Mouse (Mus musculus): ENCODE results near the gene Ipo9. TPM values are rescaled to one million over a fixed set of nuclear protein-coding genes. Genes with fewer than 3 reads are reported as not detected.

The Ipo9 gene
- polyA plus RNA-seq, 2 experiments: 19.4 to 26.6 TPM

GRCm38 (mm10) chr1:135462304-135462703 lies 32.0 kb upstream of the Ipo9 start:
- no peak for ATAC-seq (ENCODE audit: insufficient read depth)
- no peak overlapping the region for H3K4me3 ChIP-seq (ENCODE audit: insufficient read depth in 1 of 2, low read depth in 2 of 2, low read length in 2 of 2)
- no peak overlapping the region for H3K27ac ChIP-seq
- H3K4me1 ChIP-seq (replicated peaks; ENCODE audit: control insufficient read depth in 2 of 2, insufficient read depth in 2 of 2, low read length in 1 of 2): no peaks in the 10 kb centered on the region
- no peak overlapping the region for H3K4me2 ChIP-seq (ENCODE audit: low read depth)
- H3K36me3 ChIP-seq (replicated peaks; ENCODE audit: control insufficient read depth, insufficient read depth, low read depth): no peaks in the 10 kb centered on the region
- DNase-seq (ENCODE audit: low read depth in 3 of 3, low spot score in 3 of 3): no peak
- no peak for TF ChIP-seq EP300 (IDR thresholded peaks at IDR 0.05; ENCODE audit: low read depth)
- TF ChIP-seq CTCF (IDR thresholded peaks at IDR 0.05; ENCODE audit: low read depth): no peak
- H3K9me3 ChIP-seq (ENCODE audit: control insufficient read depth, low read length): no peaks in the 10 kb centered on the region
- H3K27me3 ChIP-seq (ENCODE audit: control insufficient read depth, insufficient read depth, low read length): no peaks in the 10 kb centered on the region
- 62% methylated on average over 4 of the region's 4 CpGs for WGBS (ENCODE audit: insufficient replicate concordance)
- H3K9ac ChIP-seq (replicated peaks): no peak overlapping the region

- no peaks in the 10 kb centered on the region for H3K27me3 ChIP-seq (ENCODE audit: control insufficient read depth, insufficient read depth, low read length)
- H3K36me3 ChIP-seq (replicated peaks; ENCODE audit: control insufficient read depth, insufficient read depth, low read depth): no peaks in the 10 kb centered on the region
- H3K9me3 ChIP-seq (ENCODE audit: control insufficient read depth, low read length): no peaks in the 10 kb centered on the region
- H3K4me3 ChIP-seq (ENCODE audit: insufficient read depth in 1 of 2, low read depth in 2 of 2, low read length in 2 of 2): no peak overlapping the region
- H3K4me2 ChIP-seq (ENCODE audit: low read depth): no peak overlapping the region
- no peaks in the 10 kb centered on the region for H3K4me1 ChIP-seq (replicated peaks; ENCODE audit: control insufficient read depth in 2 of 2, insufficient read depth in 2 of 2, low read length in 1 of 2)
- no peak overlapping the region for H3K9ac ChIP-seq (replicated peaks)
- no peak for DNase-seq (ENCODE audit: low read depth in 3 of 3, low spot score in 3 of 3)
- 66% methylated on average over 3 of the region's 3 CpGs for WGBS (ENCODE audit: insufficient replicate concordance)
- ATAC-seq (ENCODE audit: insufficient read depth): no peak
- peak; percentile 84 for TF ChIP-seq CTCF (IDR thresholded peaks at IDR 0.05; ENCODE audit: low read depth)
- TF ChIP-seq EP300 (IDR thresholded peaks at IDR 0.05; ENCODE audit: low read depth): no peak
- H3K27ac ChIP-seq: no peak overlapping the region
These were observed 30.9 kb upstream of the Ipo9 start for GRCm38 (mm10) chr1:135461097-135461730.

- Histone ChIP-seq H3K27ac (no peak overlapping the region), H3K36me3 (replicated peaks; ENCODE audit: control insufficient read depth, insufficient read depth, low read depth) (no peaks in the 10 kb centered on the region), H3K4me3 (ENCODE audit: insufficient read depth in 1 of 2, low read depth in 2 of 2, low read length in 2 of 2) (no peak overlapping the region), H3K4me1 (replicated peaks; ENCODE audit: control insufficient read depth in 2 of 2, insufficient read depth in 2 of 2, low read length in 1 of 2) (no peaks in the 10 kb centered on the region), H3K27me3 (ENCODE audit: control insufficient read depth, insufficient read depth, low read length) (no peaks in the 10 kb centered on the region), H3K9ac (replicated peaks) (no peak overlapping the region), H3K4me2 (ENCODE audit: low read depth) (no peak overlapping the region), H3K9me3 (ENCODE audit: control insufficient read depth, low read length) (no peaks in the 10 kb centered on the region)
- ATAC-seq (ENCODE audit: insufficient read depth): no peak
- WGBS (ENCODE audit: insufficient replicate concordance): 78% methylated on average over 16 of the region's 16 CpGs
- DNase-seq (ENCODE audit: low read depth in 3 of 3, low spot score in 3 of 3): no peak
- TF ChIP-seq CTCF (IDR thresholded peaks at IDR 0.05; ENCODE audit: low read depth) (no peak), EP300 (IDR thresholded peaks at IDR 0.05; ENCODE audit: low read depth) (no peak)
These were observed 30.2 kb upstream of the Ipo9 start for GRCm38 (mm10) chr1:135460521-135460920.

GRCm38 (mm10) chr1:135457860-135458259 lies 27.6 kb upstream of the Ipo9 start:
- WGBS (ENCODE audit: insufficient replicate concordance): 66% methylated on average over 5 of the region's 5 CpGs
- no peak overlapping the region for H3K27ac ChIP-seq
- H3K36me3 ChIP-seq (replicated peaks; ENCODE audit: control insufficient read depth, insufficient read depth, low read depth): no peaks in the 10 kb centered on the region
- H3K4me3 ChIP-seq (ENCODE audit: insufficient read depth in 1 of 2, low read depth in 2 of 2, low read length in 2 of 2): no peak overlapping the region
- H3K4me1 ChIP-seq (replicated peaks; ENCODE audit: control insufficient read depth in 2 of 2, insufficient read depth in 2 of 2, low read length in 1 of 2): no peaks in the 10 kb centered on the region
- no peaks in the 10 kb centered on the region for H3K9me3 ChIP-seq (ENCODE audit: control insufficient read depth, low read length)
- no peak overlapping the region for H3K9ac ChIP-seq (replicated peaks)
- no peaks in the 10 kb centered on the region for H3K27me3 ChIP-seq (ENCODE audit: control insufficient read depth, insufficient read depth, low read length)
- no peak for TF ChIP-seq EP300 (IDR thresholded peaks at IDR 0.05; ENCODE audit: low read depth)
- TF ChIP-seq CTCF (IDR thresholded peaks at IDR 0.05; ENCODE audit: low read depth): no peak
- no peak overlapping the region for H3K4me2 ChIP-seq (ENCODE audit: low read depth)
- ATAC-seq (ENCODE audit: insufficient read depth): no peak
- DNase-seq (ENCODE audit: low read depth in 3 of 3, low spot score in 3 of 3): no peak

GRCm38 (mm10) chr1:135452259-135452658 lies 22.0 kb upstream of the Ipo9 start:
- 47% methylated on average over 10 of the region's 10 CpGs for WGBS (ENCODE audit: insufficient replicate concordance)
- H3K27ac ChIP-seq: no peak overlapping the region
- H3K4me3 ChIP-seq (ENCODE audit: insufficient read depth in 1 of 2, low read depth in 2 of 2, low read length in 2 of 2): no peak overlapping the region
- H3K9me3 ChIP-seq (ENCODE audit: control insufficient read depth, low read length): no peaks in the 10 kb centered on the region
- DNase-seq (ENCODE audit: low read depth in 3 of 3, low spot score in 3 of 3): no peak
- no peak for ATAC-seq (ENCODE audit: insufficient read depth)
- H3K4me1 ChIP-seq (replicated peaks; ENCODE audit: control insufficient read depth in 2 of 2, insufficient read depth in 2 of 2, low read length in 1 of 2): no peaks in the 10 kb centered on the region
- H3K9ac ChIP-seq (replicated peaks): no peak overlapping the region
- H3K4me2 ChIP-seq (ENCODE audit: low read depth): no peak overlapping the region
- no peak for TF ChIP-seq EP300 (IDR thresholded peaks at IDR 0.05; ENCODE audit: low read depth)
- TF ChIP-seq CTCF (IDR thresholded peaks at IDR 0.05; ENCODE audit: low read depth): peak; percentile 57
- no peaks in the 10 kb centered on the region for H3K27me3 ChIP-seq (ENCODE audit: control insufficient read depth, insufficient read depth, low read length)
- H3K36me3 ChIP-seq (replicated peaks; ENCODE audit: control insufficient read depth, insufficient read depth, low read depth): no peaks in the 10 kb centered on the region

All from liver, embryonic 14.5 days (tissue).